Mouse (Mus musculus) ES-E14 (cell line): ENCODE measurements at regions not wholly inside any gene's neighbourhood (a gene's known extent, or its start where the extent isn't known, plus 50 kb on each side); places are given as distances from the start of the nearest gene placed in this dataset.

ENCODE experiments used
- HCFC1 ChIP-seq: IDR thresholded peaks from 2 replicates; pipeline ENCODE4 v1.6.1; 2012; ENCODE audit warnings: low read length, inconsistent platforms, borderline replicate concordance; ENCODE audit not compliant: insufficient read depth
- MAFK ChIP-seq: IDR thresholded peaks from 2 replicates; pipeline ENCODE4 v1.6.1; 2014; ENCODE audit warnings: mild to moderate bottlenecking, low read depth, low read length, inconsistent platforms; ENCODE audit not compliant: insufficient read depth
- ZNF384 ChIP-seq: IDR thresholded peaks from 2 replicates; pipeline ENCODE4 v1.6.1; 2012; ENCODE audit warnings: low read depth, low read length, inconsistent platforms

DNA sequence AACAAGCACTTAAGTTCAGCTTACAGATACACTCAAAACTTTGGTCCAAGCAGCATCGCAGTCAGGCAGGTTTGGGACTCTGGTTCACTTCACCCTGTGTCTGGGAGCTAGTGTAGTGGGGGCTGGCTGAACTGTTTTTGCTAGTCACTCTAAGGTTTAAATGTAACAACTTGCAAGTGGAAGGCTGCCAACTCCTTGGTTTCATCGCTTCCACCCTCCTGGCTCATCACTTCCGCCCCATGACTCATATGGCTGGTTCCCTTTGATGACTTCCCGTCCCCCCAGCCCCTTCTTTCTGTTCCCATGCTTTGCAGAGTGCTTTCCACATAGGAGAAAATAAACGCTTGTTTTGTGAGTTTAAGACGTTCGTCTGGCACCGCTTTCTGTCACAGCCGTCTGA lies 438.1 kb downstream of the Ofcc1 start:
- TF ChIP-seq HCFC1, result no peak
- no peak for TF ChIP-seq ZNF384
- TF ChIP-seq MAFK, result no peak
